15 mouse cellular contexts compared by ENCODE assay signal in the genomic region with DNA sequence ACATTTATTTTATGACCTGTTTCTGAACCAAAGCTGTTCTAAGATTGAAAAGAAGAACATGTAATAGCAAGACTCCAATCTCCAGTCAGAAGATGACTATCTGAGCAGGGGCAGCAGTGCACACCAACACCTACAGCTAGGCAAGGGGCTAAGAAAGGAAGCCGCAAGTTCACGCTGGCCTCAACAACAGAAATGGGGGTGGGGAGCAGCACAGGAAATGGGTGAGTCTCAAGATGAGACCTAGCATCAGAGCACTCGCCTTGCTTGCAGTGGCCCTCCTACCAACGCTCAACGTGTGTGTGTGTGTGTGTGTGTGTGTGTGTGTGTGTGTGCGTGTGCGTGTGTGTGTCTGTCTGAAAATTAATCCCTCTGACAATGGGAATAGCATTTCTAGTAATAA. TPM values are rescaled to one million over a fixed set of nuclear protein-coding genes. Genes with fewer than 3 reads are reported as not detected.
A peak's percentile ranks its signal among the peaks of the same experiment; 100 is the strongest.
DNase-seq lines count a peak whose midpoint lies in the region; ATAC-seq and TF ChIP-seq lines count a peak whose summit lies in the region.
"Had no signal": no experiment of that assay in that cellular context is flagged by ENCODE, and none has a peak within 500 bp of the region (broad histone marks: within the 10 kb centered on the region; RNA-seq: fewer than 3 reads in every experiment).

No protein-coding gene starts in this region.

- peak; percentile 30 to 37 for DNase-seq in spleen, adult 2 months (ENCODE audit: low read depth in 1 of 2, low spot score in 2 of 2)
- DNase-seq in spleen, adult 12 weeks (ENCODE audit: low spot score): no peak
- DNase-seq in induced T-regulatory cell, adult 2 months (ENCODE audit: low read depth): peak; percentile 85
- DNase-seq in thymus, adult 18-20 months: peak; percentile 64 to 83
- no peak for DNase-seq in layer of hippocampus, adult 11-12 months (ENCODE audit: low spot score)
- DNase-seq in kidney, postnatal 25 days: no peak
- DNase-seq: cerebellum, adult 9-11 months; forebrain, postnatal 0 days; gastrocnemius, adult 2 months; kidney, postnatal 10 days; liver, postnatal 0 days; midbrain, embryonic 14.5 days had no signal

- ATAC-seq in cerebellum, adult (ENCODE audit: insufficient number of reproducible peaks, low FRiP score, low TSS enrichment): no peak
- ATAC-seq: forebrain, postnatal 0 days; intestine, embryonic 15.5 days; liver, postnatal 0 days had no signal

- peaks cover 13% of the 10 kb centered on the region for H3K36me3 ChIP-seq in spleen, adult 2 months (ENCODE audit: control insufficient read depth, insufficient read depth, low read length)

- no peaks in the 10 kb centered on the region for H3K4me1 ChIP-seq in spleen, adult 2 months (ENCODE audit: control insufficient read depth, insufficient read depth, insufficient read length)
- H3K4me1 ChIP-seq: embryonic facial prominence, embryonic 13.5 days; intestine, embryonic 15.5 days had no signal

- no peaks in the 10 kb centered on the region for H3K27me3 ChIP-seq in spleen, adult 2 months (ENCODE audit: control insufficient read depth, insufficient read depth, low read length)
- H3K27me3 ChIP-seq: embryonic facial prominence, embryonic 13.5 days; intestine, embryonic 15.5 days had no signal

- WGBS in spleen, adult 2 months: 54% methylated on average over 7 of the region's 7 CpGs

- H3K27ac ChIP-seq in spleen, adult 2 months (ENCODE audit: insufficient read depth, low read length): no peak overlapping the region
- H3K27ac ChIP-seq: embryonic facial prominence, embryonic 13.5 days; gastrocnemius, adult 2 months; intestine, embryonic 15.5 days had no signal

- H3K4me3 ChIP-seq in spleen, adult 2 months (ENCODE audit: extremely low read depth, insufficient read depth, insufficient read length): no peak overlapping the region
- H3K4me3 ChIP-seq: embryonic facial prominence, embryonic 13.5 days; gastrocnemius, adult 2 months; intestine, embryonic 15.5 days had no signal

- no peak for TF ChIP-seq POLR2A in spleen, adult 2 months (IDR thresholded peaks at IDR 0.05; ENCODE audit: low read depth, low read length)

- no peak for TF ChIP-seq CTCF in spleen, adult 2 months (IDR thresholded peaks at IDR 0.05; ENCODE audit: extremely low read depth, insufficient read depth, insufficient read length, insufficient replicate concordance)

RNA-seq across cellular contexts. Expression of gene Trip11, which starts 16.0 kb away (rescaled TPM):
- 2.5 and 3.3 TPM in 2 replicates for polyA plus RNA-seq in spleen, adult 2 months (2012; rRNA removed)

Comparison
In these comparisons a context has a peak if more than half of its experiments do, and no peak if none do; other contexts are left out.
1. DNase-seq: peak in spleen, adult 2 months (2 of 2), induced T-regulatory cell, adult 2 months (single experiment) and thymus, adult 18-20 months (2 of 2); none in spleen, adult 12 weeks (single experiment), layer of hippocampus, adult 11-12 months (single experiment) and kidney, postnatal 25 days (0 of 2).